Mouse (Mus musculus) kidney, postnatal 25 days (tissue): ENCODE measurements around the gene Psme4.
"Not testable (repeated sequence)": the region's sequence is repeated elsewhere in the genome, so short reads cannot be mapped to it uniquely, and the experiment has no call there.

ENCODE experiments used
- DNase-seq, 2 experiments: peaks; one replicate each; pipeline ENCODE4 v3.0.0; 2021; ENCODE audit warnings: mixed read lengths in 2 of 2

Psme4 gene

GRCm38 (mm10) chr11:30771267-30771903 lies at the start of gene Psme4:
Gene Psme4, plus strand, starts transcription at chr11:30771726.
- DNase-seq, result peak; percentile 95 to 98

GRCm38 (mm10) chr11:30723438-30723837 lies 48.1 kb upstream of the Psme4 start:
- DNase-seq, result no peak

GRCm38 (mm10) chr11:30730721-30731120 lies 40.8 kb upstream of the Psme4 start:
- DNase-seq, result no peak

GRCm38 (mm10) chr11:30733376-30733775 lies 38.1 kb upstream of the Psme4 start:
- DNase-seq, result no peak

GRCm38 (mm10) chr11:30743991-30744390 lies 27.5 kb upstream of the Psme4 start:
- DNase-seq, result no peak

- peak; percentile 36 to 70 for DNase-seq
Measured at GRCm38 (mm10) chr11:30748938-30749337, 22.6 kb upstream of the Psme4 start.

- no peak for DNase-seq
Measured at GRCm38 (mm10) chr11:30749587-30749986, 21.9 kb upstream of the Psme4 start.

GRCm38 (mm10) chr11:30750039-30750823 lies 21.3 kb upstream of the Psme4 start:
- DNase-seq, result no peak

GRCm38 (mm10) chr11:30752956-30753355 lies 18.6 kb upstream of the Psme4 start:
- no peak for DNase-seq

GRCm38 (mm10) chr11:30754486-30754854 lies 17.1 kb upstream of the Psme4 start:
- DNase-seq, result not testable (repeated sequence)

GRCm38 (mm10) chr11:30754855-30755530 lies 16.5 kb upstream of the Psme4 start:
- DNase-seq, result peak; percentile 25 to 64

- DNase-seq, result no peak
Measured at GRCm38 (mm10) chr11:30761381-30761780, 10.1 kb upstream of the Psme4 start.

- no peak for DNase-seq
Measured at GRCm38 (mm10) chr11:30761891-30762290, 9.6 kb upstream of the Psme4 start.

- DNase-seq, result no peak
Measured at GRCm38 (mm10) chr11:30765076-30765475, 6.5 kb upstream of the Psme4 start.

- DNase-seq, result no peak
Measured at GRCm38 (mm10) chr11:30770817-30771216, 709 bp upstream of the Psme4 start.

GRCm38 (mm10) chr11:30771904-30772581 lies 517 bp downstream of the Psme4 start:
- DNase-seq, result peak; percentile 52 to 79

GRCm38 (mm10) chr11:30772777-30773417 lies 1.4 kb downstream of the Psme4 start:
- no peak for DNase-seq

GRCm38 (mm10) chr11:30774638-30775037 lies 3.1 kb downstream of the Psme4 start:
- DNase-seq, result peak in 1 of 2 experiments; percentile 27

- no peak for DNase-seq
Measured at GRCm38 (mm10) chr11:30777498-30777897, 6.0 kb downstream of the Psme4 start.

- no peak for DNase-seq
Measured at GRCm38 (mm10) chr11:30780893-30781292, 9.4 kb downstream of the Psme4 start.

GRCm38 (mm10) chr11:30781612-30782011 lies 10.1 kb downstream of the Psme4 start:
- DNase-seq, result no peak

GRCm38 (mm10) chr11:30785497-30785896 lies 14.0 kb downstream of the Psme4 start:
- DNase-seq, result no peak
